Mouse (Mus musculus): ENCODE measurements around the gene Eif5a. TPM values are rescaled to one million over a fixed set of nuclear protein-coding genes. Genes with fewer than 3 reads are reported as not detected.
"Not testable (repeated sequence)": the region's sequence is repeated elsewhere in the genome, so short reads cannot be mapped to it uniquely, and the experiment has no call there.

Eif5a gene
- total RNA-seq (2021) = 100 to 1,000 TPM; 420 to 449 TPM

- intact Hi-C loops (cut with DNase I) = loop anchor here (1.0 to 2.0 kb wide), 3 partner anchors 41 to 163 kb away; partner anchors contain the start of genes Ctdnep1, Kctd11 and Polr2a
These were observed at the start of gene Eif5a for GRCm38 (mm10) chr11:69921114-69922011. TSS of gene Eif5a (minus strand) at chr11:69921958.

GRCm38 (mm10) chr11:69970775-69971174, 49.0 kb upstream of the Eif5a start:
- intact Hi-C loops (cut with DNase I) = no loop called here
- DNase-seq = no peak

More at GRCm38 (mm10) chr11:69921114-69922011, at the start of gene Eif5a:
- peak; percentile 100 for DNase-seq

DNA sequence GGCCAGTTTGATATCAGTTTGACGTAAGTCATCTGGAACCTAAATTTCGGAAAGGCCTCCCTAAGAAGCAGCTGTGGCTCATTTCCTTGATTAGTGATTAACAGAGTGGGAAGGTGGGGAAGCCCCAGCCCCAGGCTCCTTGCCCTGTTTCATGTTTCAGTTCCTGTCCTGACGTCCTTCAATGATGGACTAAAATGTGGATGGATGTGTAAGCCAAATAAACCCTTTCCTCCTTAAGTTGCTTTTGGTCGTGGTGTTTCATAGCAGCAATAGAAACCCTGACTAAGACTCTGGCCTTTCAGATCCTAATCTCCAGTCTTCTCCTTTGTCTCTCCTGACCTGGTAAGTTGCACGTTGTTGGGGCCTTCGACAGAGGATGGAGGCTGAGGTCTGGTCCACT, 48.5 kb upstream of the Eif5a start:
- intact Hi-C loops (cut with DNase I) = no loop called here
- no peak for DNase-seq

GRCm38 (mm10) chr11:69968793-69969192, 47.0 kb upstream of the Eif5a start:
- intact Hi-C loops (cut with DNase I) = no loop called here

GRCm38 (mm10) chr11:69966860-69967517, 45.2 kb upstream of the Eif5a start:
- no peak for DNase-seq
- intact Hi-C loops (cut with DNase I) = no loop called here

More at GRCm38 (mm10) chr11:69968793-69969192, 47.0 kb upstream of the Eif5a start:
- no peak for DNase-seq

GRCm38 (mm10) chr11:69966006-69966859, 44.5 kb upstream of the Eif5a start:
- intact Hi-C loops (cut with DNase I) = no loop called here
- DNase-seq = peak; percentile 32 to 35

- DNase-seq = no peak
These were observed 43.7 kb upstream of the Eif5a start for GRCm38 (mm10) chr11:69965271-69966005.

DNA sequence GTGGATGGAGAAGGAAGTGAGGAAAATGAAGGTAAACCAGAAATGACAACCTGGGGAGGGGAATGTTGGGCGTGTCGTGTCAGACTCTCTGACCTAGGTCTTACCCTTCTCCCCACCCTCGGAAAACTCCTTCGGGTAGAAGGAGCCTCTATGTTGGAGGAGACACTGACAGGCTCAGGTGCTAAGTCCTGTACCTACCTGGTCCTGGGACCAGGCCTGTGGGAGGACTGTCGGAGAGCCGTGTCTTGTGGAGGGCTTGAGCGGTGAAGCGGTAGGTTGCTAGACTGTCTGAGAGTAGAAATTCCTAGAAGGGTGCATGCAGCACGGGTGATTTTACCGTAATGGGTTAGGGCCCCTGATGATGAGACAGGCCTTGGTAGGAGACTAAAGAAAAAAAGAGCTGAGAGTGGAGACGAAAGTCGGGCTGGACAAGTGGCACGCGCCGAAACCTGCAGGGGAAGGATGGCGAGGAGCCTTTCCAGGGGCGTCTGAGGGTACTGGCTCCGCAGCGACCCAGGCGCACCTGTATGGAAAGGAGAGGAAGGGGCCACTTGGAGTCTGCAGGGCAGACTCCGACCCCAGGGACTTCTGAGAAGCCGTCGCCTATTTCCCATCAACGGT, 43.0 kb upstream of the Eif5a start, which contains the start of gene Cldn7:
Gene Cldn7, plus strand, starts transcription at position 130 of the 621 bp plus-strand sequence.
- no peak for DNase-seq
- intact Hi-C loops (cut with DNase I) = no loop called here

More at GRCm38 (mm10) chr11:69965271-69966005, 43.7 kb upstream of the Eif5a start:
- intact Hi-C loops (cut with DNase I) = no loop called here

- intact Hi-C loops (cut with DNase I) = no loop called here
These were observed 40.1 kb upstream of the Eif5a start for GRCm38 (mm10) chr11:69961841-69962240.

DNA sequence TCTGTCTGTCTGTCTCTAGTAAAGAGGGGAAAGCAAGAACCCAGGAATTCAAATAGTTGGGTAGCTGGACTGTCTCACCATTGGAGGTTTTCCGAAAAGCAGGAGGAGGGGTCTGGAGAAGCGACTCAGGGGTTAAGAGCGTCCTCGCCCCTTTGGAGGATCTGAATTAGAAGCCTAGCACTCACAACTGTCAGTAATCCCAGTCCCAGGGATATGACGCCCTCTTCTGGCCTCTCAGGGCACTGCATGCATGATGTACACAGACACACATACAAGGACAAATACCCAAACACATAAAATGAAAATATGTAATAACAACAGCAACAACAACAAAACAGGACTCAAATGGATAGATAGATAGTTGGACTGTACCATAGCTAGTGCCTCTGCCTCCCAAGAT, 38.9 kb upstream of the Eif5a start:
- no peak for DNase-seq
- intact Hi-C loops (cut with DNase I) = no loop called here

More at GRCm38 (mm10) chr11:69961841-69962240, 40.1 kb upstream of the Eif5a start:
- DNase-seq = no peak

DNA sequence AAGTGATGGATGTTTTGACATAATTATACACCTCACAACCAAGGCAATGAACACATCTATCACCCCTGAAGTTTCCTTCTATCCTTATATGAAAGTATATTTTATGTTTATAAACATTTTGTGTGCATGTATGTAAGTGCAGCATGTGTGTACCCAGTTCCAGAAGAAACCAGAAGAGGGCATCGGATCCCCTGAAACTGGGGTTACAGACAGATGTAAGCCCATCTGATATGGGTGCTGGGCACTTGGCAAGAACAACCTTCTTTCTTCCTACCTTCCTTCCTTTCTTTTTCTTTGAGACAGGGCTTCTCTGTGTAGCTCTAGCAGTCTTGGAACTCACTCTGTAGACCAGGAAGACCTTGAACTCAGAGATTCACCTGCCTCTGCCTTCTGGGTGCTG, 34.5 kb upstream of the Eif5a start:
- intact Hi-C loops (cut with DNase I) = no loop called here
- no peak for DNase-seq

DNA sequence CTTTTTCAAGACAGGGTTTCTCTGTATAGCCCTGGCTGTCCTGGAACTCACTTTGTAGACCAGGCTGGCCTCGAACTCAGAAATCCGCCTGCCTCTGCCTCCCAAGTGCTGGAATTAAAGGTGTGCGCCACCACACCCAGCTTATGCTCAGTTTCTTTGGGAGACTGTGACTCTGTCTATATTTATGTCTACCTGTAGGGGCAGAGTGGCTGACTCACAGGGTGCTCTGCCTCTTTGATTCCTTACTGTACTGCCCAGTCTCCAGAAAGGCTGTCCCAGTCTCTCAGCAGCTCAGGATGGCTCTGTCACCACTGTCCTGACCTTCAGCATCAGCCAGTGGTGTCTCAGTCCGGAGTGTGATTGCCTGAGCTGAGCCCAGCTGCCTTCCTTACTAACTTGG, 33.9 kb upstream of the Eif5a start:
- intact Hi-C loops (cut with DNase I); DNase-seq: not testable (repeated sequence)

- no peak for DNase-seq
- intact Hi-C loops (cut with DNase I) = no loop called here
These were observed 31.6 kb upstream of the Eif5a start for GRCm38 (mm10) chr11:69953267-69953915.

DNA sequence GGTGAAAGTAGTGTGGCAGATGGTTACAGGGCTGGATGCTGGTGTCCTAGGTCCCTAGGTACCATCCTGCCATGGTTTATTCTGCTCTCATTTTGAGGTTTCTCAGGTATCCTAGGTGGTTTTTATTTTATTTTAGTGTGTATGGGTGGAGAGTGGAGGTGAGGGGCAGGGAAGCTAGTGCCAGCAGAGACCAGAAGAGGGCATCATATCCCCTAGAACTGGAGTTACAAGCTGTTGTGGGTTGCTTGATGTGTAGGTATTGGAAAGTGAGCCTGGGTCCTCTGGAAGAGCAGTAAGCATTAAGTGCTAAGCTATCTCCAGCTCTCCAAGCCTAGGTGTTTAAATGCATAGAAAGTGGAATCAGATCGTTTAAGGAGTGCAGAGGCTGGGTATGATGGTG, 30.5 kb upstream of the Eif5a start:
- intact Hi-C loops (cut with DNase I) = no loop called here

GRCm38 (mm10) chr11:69950807-69951459, 29.2 kb upstream of the Eif5a start:
- no peak for DNase-seq
- intact Hi-C loops (cut with DNase I) = no loop called here

More for the DNA sequence above, 30.5 kb upstream of the Eif5a start:
- DNase-seq = no peak

DNA sequence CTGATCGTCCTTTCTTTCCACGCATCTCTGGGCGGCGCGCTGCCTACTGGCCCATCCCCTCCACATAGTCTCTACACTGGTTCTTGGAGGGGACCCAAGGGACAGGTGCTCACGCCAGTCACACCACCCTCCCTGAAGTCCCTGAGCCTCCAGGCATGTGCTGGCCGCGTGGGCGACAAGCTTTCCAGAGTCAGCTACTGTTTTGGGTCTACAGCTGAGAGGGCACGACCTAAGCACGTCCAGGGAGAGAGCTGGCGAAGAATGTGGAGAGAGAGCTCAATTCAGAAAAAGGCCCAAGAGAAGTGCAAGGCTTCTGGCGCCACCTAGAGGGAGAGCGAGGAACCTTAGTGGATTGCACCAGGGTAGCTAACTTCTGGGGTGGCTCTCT, 27.0 kb upstream of the Eif5a start:
- intact Hi-C loops (cut with DNase I) = loop anchor here (1.0 to 2.0 kb wide), 2 partner anchors 14 to 72 kb away; no protein-coding TSS in a partner anchor
- DNase-seq = peak; percentile 91

DNA sequence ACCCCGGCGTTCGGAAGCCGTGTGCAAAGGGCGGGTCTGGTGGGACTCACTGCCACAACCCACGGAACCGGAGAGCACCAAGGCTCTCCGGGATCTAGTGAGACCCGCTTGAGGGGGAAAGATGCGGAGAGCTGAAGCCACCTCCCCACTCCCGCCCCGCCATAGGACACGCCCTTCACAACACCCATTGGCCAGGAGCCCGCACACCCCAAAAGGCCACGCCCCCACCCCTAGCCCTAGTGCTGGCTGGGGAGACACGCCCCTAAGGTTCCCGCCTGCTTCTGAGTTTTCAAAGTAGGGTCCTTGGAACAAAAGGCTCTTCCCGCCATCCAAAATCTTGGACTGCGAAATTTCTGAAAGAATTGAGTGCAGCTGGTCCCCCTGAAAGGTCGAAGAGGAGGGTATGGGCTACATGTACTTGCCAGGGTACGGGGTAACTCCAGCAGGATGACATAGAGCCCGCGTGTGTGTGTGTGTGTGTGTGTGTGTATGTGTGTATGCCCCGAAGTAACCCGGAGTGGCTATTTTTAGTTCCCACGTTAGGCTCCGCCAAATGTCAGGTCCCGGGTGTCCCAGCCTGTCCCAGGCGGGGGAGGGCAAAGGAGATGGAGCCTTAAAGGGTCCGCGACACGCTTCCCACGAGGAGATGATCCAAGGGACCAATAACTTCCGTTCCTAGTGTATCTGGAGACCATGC, 26.5 kb upstream of the Eif5a start, which contains the start of gene Slc2a4:
Gene Slc2a4, minus strand, starts transcription at position 123 of the 697 bp plus-strand sequence.
- DNase-seq = peak; percentile 88 to 92
- intact Hi-C loops (cut with DNase I) = loop anchor here (2.0 kb wide), 1 partner anchor 71 kb away; no protein-coding TSS in a partner anchor
